Mouse (Mus musculus): Measurements from ENCODE around the gene Col15a1. TPM values are rescaled to one million over a fixed set of nuclear protein-coding genes. Genes with fewer than 3 reads are reported as not detected.

Col15a1 gene
- polyA plus RNA-seq, 1 experiment from 2014 or later, result 5.2 TPM

DNA sequence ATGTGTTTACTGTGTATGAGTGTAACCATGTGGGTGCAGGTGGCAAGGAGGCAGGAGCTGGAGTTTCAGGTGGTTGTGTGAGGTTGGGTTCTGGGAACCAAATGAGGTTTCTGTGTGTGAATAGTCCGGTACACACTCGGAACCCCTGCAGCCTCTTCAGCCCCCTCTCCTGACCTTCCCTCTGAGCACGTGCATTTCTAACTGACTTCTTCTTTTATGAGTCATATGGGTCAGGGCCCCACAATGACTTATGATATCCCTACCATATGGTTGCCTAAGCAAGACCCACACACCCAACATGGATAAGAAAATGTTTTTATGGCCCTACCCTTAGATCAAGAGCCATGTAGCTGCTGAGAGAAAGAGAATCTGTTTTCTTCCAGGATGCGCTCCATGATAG, 139.1 kb downstream of the Col15a1 start:
- Histone ChIP-seq H3K4me2 (no peak overlapping the region), H3K27me3 (peaks cover 12% of the 10 kb centered on the region), H3K36me3 (replicated peaks) (no peaks in the 10 kb centered on the region), H3K4me3 (replicated peaks) (no peak overlapping the region), H3K9ac (no peak overlapping the region), H3K4me1 (peaks cover 18% of the 10 kb centered on the region), H3K9me3 (no peaks in the 10 kb centered on the region), H3K27ac (no peak overlapping the region)
- WGBS, result 87% methylated on average over 4 of the region's 4 CpGs
- ATAC-seq (ENCODE audit: low FRiP score), result no peak

DNA sequence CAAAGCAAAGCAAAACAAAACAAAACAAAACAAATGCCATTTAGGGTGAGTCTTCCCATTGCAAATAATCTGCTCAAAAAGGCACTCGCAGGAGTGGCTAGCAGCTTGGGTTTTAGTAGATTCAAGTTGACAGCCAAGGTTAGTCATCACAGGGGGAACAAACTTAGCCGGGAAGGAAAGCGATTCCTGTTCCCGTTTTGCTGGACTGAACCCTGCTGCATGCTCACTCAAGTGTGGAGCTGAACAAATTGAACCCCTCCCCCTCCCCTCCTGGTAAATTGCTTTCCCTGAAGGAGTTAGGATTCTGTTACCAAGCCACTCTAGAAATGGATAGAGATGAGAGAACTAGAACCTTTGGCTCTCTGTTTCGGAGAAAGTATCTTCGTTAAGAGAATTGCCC, 141.8 kb downstream of the Col15a1 start:
- Histone ChIP-seq H3K4me3 (replicated peaks) (no peak overlapping the region), H3K9me3 (no peaks in the 10 kb centered on the region), H3K9ac (no peak overlapping the region), H3K27ac (no peak overlapping the region), H3K4me1 (peaks cover 19% of the 10 kb centered on the region), H3K27me3 (peaks cover 12% of the 10 kb centered on the region), H3K36me3 (replicated peaks) (no peaks in the 10 kb centered on the region), H3K4me2 (no peak overlapping the region)
- ATAC-seq (ENCODE audit: low FRiP score), result no peak
- 40% methylated on average over 6 of the region's 6 CpGs for WGBS

DNA sequence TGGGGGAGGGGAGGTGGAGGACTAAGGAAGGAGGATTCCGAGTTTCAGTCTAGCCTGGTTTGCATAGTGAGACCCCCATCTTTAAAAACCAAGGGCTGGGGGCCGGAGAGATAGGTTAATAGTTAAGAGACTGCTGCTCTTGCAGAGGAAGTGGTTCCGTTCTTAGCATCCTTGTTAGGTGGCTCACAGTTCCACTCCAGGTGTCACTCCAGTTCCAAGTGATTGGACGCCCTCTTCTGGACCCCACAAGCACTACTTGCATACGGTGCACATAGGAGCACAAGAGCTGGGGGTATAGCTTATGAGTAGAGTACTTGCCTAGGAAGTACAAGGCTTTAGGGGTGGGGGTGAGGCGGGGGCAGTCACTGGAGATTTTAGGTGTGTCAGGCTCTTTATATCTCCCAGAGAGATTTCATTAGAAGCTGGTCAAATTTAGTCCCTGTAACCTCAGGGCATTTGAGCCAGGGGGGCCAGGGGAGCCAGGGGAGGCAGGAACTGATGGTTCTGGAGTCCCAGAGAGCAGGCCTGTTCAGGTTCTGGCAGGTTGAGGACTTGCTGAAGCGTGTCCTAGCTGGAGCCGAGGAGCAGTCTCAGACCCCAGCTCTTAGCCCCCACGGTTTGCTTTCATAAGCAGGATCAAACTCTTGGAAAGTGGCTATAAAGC, 143.6 kb downstream of the Col15a1 start:
- H3K4me2 ChIP-seq, result peak overlapping the region; percentile 95
- H3K27me3 ChIP-seq, result peaks cover 12% of the 10 kb centered on the region
- ATAC-seq (ENCODE audit: low FRiP score), result no peak
- 17% methylated on average over 9 of the region's 9 CpGs for WGBS
- no peaks in the 10 kb centered on the region for H3K36me3 ChIP-seq (replicated peaks)
- peak overlapping the region; percentile 96 for H3K4me3 ChIP-seq (replicated peaks)
- H3K9me3 ChIP-seq, result no peaks in the 10 kb centered on the region
- H3K4me1 ChIP-seq, result peaks cover 29% of the 10 kb centered on the region
- 0 out of 2 replicates have a peak overlapping the region, but pooled peaks have one; percentile 95 for H3K9ac ChIP-seq
- no peak overlapping the region for H3K27ac ChIP-seq

DNA sequence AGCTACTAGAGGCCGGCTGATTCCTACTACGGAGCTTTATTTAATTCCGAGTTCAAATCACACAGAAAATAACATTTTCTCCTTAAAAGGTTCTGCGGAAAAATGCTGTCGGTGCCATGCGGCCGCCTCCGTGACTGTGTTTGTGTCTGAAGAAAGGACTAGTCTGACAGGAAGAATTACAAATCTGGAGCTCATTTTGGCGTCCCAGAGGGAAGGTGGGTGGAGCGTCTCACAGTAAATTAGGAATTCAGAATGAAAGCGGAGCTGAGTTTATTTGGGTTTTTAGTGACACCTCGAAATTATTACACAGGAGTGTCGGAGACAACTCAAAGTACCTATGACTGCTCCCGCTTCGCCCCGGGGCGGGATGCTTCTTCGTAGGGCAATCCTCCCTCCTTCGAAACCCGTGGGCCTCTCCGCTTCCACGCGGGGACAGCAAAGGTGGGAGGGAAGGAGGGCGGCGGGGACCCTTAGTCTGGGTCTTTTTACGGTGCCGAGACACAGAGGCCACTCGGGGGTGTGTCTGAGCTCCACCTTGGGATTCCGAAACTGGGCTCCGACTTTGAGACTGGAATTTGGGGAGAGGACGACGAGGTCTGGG, 144.2 kb downstream of the Col15a1 start:
- WGBS, result under 1% methylated on average over 32 of the region's 32 CpGs
- peak overlapping the region; percentile 95 for H3K4me2 ChIP-seq
- peak overlapping the region; percentile 59 for H3K27ac ChIP-seq
- no peak; the same call in none of the 2 replicates for ATAC-seq (ENCODE audit: low FRiP score)
- no peaks in the 10 kb centered on the region for H3K9me3 ChIP-seq
- peaks cover 33% of the 10 kb centered on the region for H3K4me1 ChIP-seq
- no peaks in the 10 kb centered on the region for H3K36me3 ChIP-seq (replicated peaks)
- peak overlapping the region; percentile 96 for H3K4me3 ChIP-seq (replicated peaks)
- H3K9ac ChIP-seq, result peak overlapping the region; percentile 95
- peaks cover 12% of the 10 kb centered on the region for H3K27me3 ChIP-seq

DNA sequence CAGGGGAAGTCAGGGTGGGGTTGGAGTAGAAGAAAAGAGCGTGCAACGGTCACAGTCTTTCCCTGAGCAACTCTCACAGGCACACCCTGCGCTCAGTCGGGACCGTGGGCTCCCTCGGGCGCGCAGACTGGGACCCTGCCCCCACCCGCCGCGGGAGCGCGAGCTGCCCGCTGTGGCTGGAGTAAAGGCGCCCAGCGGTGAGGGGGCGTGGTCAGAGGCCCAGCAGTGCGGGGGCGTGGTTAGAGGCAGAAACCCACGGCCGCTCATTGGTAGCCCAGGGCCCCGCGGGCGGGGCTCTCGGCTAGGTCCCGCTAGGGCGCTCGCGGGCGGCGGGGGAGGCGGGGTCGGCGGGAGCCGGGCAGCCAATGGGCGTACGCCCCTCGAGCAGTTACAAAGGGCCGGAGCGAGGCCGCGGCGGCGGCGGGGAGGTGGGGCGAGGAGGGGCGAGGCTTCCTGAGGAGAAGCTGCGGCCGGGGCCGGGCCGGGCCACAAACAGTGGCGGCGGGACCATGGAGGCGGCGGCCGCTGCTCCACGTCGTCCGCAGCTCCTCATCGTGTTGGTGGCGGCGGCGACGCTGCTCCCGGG, 144.9 kb downstream of the Col15a1 start, which contains the start of gene Tgfbr1:
TSS of gene Tgfbr1 (plus strand) at position 420 of the 586 bp plus-strand sequence.
- H3K27ac ChIP-seq, result peak within 1 kb of the TSS; percentile 95
- H3K27me3 ChIP-seq, result peaks cover 12% of the 10 kb centered on the region
- H3K4me2 ChIP-seq, result peak within 1 kb of the TSS; percentile 95
- H3K9ac ChIP-seq, result peak within 1 kb of the TSS; percentile 95
- H3K4me3 ChIP-seq (replicated peaks), result peak within 1 kb of the TSS; percentile 96
- H3K36me3 ChIP-seq (replicated peaks), result no peaks in the 10 kb centered on the region
- WGBS, result under 1% methylated on average over 31 of the region's 65 CpGs
- peak; percentile 99 for ATAC-seq (ENCODE audit: low FRiP score)
- peaks cover 34% of the 10 kb centered on the region for H3K4me1 ChIP-seq
- H3K9me3 ChIP-seq, result no peaks in the 10 kb centered on the region

DNA sequence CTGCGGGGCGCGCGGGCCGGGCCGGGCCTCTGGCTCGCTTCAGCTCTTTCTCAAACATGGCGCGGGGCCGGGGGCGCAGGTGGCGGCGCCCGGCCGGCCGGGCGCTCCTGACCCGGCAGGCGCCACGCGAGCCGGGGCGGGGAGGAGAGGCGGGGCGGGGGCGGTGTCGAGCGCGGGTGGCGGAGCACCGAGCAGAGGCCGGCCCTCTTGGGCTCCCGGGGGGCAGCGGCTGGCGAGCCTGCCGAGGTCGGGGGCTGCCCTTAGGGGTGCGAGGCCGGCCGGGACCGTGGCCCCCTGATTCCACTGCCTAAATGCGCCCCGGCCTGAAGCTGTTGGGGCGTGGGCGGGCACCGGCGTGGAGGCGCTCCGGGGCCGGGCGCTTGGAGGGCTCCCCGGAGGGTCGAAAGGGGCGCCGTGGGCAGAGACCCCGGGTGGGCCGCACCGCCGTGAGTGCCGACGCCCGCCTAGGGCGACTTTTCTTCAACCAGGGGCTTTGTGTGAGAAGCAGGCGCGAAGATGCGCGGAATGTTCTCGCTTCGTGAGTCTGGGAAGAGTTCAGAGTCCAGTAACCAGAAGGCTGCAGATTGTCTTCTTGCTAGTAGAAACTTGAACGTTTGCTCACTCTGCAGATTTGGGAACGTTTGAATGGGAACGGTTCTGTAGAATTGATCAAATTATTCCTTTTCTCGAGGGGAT, 145.6 kb downstream of the Col15a1 start:
- Histone ChIP-seq H3K4me3 (replicated peaks) (peak overlapping the region; percentile 96), H3K4me2 (peak overlapping the region; percentile 95), H3K9ac (peak overlapping the region; percentile 95), H3K27me3 (peaks cover 12% of the 10 kb centered on the region), H3K9me3 (no peaks in the 10 kb centered on the region), H3K4me1 (peaks cover 37% of the 10 kb centered on the region), H3K27ac (peak overlapping the region; percentile 95), H3K36me3 (replicated peaks) (no peaks in the 10 kb centered on the region)
- ATAC-seq (ENCODE audit: low FRiP score), result peak; percentile 65
- WGBS, result under 1% methylated on average over 53 of the region's 73 CpGs

DNA sequence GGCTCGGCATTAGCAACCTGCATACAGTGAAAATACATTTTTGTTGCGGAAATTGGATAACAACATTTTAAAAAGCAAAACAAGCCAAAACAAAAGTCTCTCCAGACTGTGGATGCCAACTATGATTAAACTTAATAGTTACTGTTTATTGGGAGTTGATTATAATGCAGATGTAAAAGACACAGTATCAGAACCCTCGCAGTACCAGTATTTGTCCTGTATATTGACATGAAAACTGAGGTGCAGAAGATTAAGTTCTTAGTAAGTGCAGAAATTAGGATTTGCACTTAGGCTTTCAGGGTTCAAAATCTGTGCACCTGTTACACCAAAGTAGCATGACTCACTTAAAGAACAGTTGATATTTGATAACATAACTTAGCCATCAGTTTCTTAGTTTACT, 146.3 kb downstream of the Col15a1 start:
- 34% methylated on average over 3 of the region's 3 CpGs for WGBS
- peaks cover 12% of the 10 kb centered on the region for H3K27me3 ChIP-seq
- H3K4me2 ChIP-seq, result peak overlapping the region; percentile 95
- peaks cover 42% of the 10 kb centered on the region for H3K4me1 ChIP-seq
- peak overlapping the region; percentile 95 for H3K9ac ChIP-seq
- H3K9me3 ChIP-seq, result no peaks in the 10 kb centered on the region
- no peaks in the 10 kb centered on the region for H3K36me3 ChIP-seq (replicated peaks)
- no peak for ATAC-seq (ENCODE audit: low FRiP score)
- no peak overlapping the region for H3K27ac ChIP-seq
- peak overlapping the region; percentile 96 for H3K4me3 ChIP-seq (replicated peaks)

DNA sequence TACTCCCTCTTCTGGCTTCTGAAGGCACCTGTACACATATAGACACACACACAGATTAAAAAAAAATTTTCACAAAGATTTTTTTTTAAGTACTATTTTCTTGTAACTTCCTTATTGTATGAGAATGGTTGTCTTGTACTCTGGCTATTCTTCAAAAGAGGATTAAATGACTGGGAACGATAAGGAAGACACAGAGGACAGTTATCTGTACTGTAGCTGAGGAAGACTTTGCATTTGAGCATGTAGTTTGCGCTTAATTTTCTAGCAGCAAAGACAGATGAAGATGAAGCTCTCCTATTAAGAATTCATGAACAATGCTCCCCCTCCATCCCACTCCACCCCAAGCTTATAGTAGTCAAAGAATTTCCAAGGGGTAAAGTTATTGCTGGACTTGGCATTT, 154.7 kb downstream of the Col15a1 start:
- Histone ChIP-seq H3K4me2 (no peak overlapping the region), H3K4me1 (peaks cover 16% of the 10 kb centered on the region; the same call in 1 of the 2 replicates), H3K27ac (no peak overlapping the region), H3K27me3 (no peaks in the 10 kb centered on the region), H3K36me3 (replicated peaks) (no peaks in the 10 kb centered on the region), H3K9me3 (no peaks in the 10 kb centered on the region), H3K4me3 (replicated peaks) (no peak overlapping the region), H3K9ac (no peak overlapping the region)
- no peak for ATAC-seq (ENCODE audit: low FRiP score)
- 94% methylated on average over 2 of the region's 2 CpGs for WGBS

Other genes with a start within 250 kb of the Col15a1 start
- gene Gabbr2, start 216.3 kb upstream of the Col15a1 start, polyA plus RNA-seq (2016; fragmentation: Nextera tagmentation; extraction: Ambion mirVana), result 0.51 and 0.53 TPM in 2 replicates
- 5.6 and 6.1 TPM in 2 replicates for gene Anks6, start 150.7 kb upstream of the Col15a1 start, polyA plus RNA-seq (2016; fragmentation: Nextera tagmentation; extraction: Ambion mirVana)
- gene Galnt12, start 116.3 kb upstream of the Col15a1 start, polyA plus RNA-seq (2016; fragmentation: Nextera tagmentation; extraction: Ambion mirVana), result 3.8 and 4.4 TPM in 2 replicates
- 99.1 and 103 TPM in 2 replicates for gene Tgfbr1, start 145.1 kb downstream of the Col15a1 start, polyA plus RNA-seq (2016; fragmentation: Nextera tagmentation; extraction: Ambion mirVana)

Data from forebrain, embryonic 12.5 days (tissue).